Mouse (Mus musculus): ENCODE measurements around the gene Knstrn. TPM values are rescaled to one million over a fixed set of nuclear protein-coding genes. Genes with fewer than 3 reads are reported as not detected.

The Knstrn gene
- polyA plus RNA-seq, 1 experiment from 2014 or later, result 64.4 TPM

GRCm38 (mm10) chr2:118776295-118776694 is 37.5 kb upstream of the Knstrn start:
- in situ Hi-C loops (cut with MboI; ENCODE audit: low pct_unique_long_range_greater_than_20kb), result loop anchor here (25.0 kb wide), 1 partner anchor 211 kb away; no protein-coding TSS in a partner anchor
- DNase-seq (ENCODE audit: low read depth, low spot score) (no peak), ATAC-seq (no peak)
- H3K27me3 ChIP-seq, result no peaks in the 10 kb centered on the region
- no peak for TF ChIP-seq CTCF (IDR thresholded peaks at IDR 0.05)
- ChIA-PET POLR2A (interaction anchor here (0.9 kb wide), 1 partner anchor 82 kb away, joined by 3 read pairs; no protein-coding TSS in a partner anchor), CTCF (interaction anchor here (0.8 kb wide), 1 partner anchor 12 kb away, joined by 3 read pairs; no protein-coding TSS in a partner anchor)

DNA sequence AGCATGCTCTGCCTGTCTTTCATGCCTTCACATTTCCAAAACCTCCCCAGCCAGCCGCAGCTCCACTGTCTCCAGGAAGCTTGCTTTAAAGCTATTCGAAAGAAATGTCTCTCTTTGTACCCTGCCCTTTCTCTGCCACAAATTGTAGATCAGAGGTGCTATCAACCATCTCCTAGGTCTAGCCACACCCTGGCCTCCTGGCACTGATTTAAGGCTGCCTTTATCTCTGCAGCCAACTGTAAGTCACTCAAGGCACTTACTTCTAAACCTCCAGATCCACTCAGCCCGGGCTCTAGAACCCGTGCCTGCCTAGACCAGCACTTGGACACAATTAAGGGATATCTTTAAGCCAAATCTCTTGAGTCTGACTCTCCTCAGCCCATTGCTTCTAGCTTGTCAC is 35.4 kb upstream of the Knstrn start:
- no peak for DNase-seq (ENCODE audit: low read depth, low spot score)
- H3K27me3 ChIP-seq, result no peaks in the 10 kb centered on the region
- TF ChIP-seq CTCF (IDR thresholded peaks at IDR 0.05), result no peak
- ATAC-seq, result no peak
- in situ Hi-C loops (cut with MboI; ENCODE audit: low pct_unique_long_range_greater_than_20kb), result loop anchor here (25.0 kb wide), 1 partner anchor 209 kb away; no protein-coding TSS in a partner anchor
- ChIA-PET POLR2A (no interaction called here), CTCF (interaction anchor here (1.5 kb wide), 1 partner anchor 42 kb away, joined by 4 read pairs; no protein-coding TSS in a partner anchor)

DNA sequence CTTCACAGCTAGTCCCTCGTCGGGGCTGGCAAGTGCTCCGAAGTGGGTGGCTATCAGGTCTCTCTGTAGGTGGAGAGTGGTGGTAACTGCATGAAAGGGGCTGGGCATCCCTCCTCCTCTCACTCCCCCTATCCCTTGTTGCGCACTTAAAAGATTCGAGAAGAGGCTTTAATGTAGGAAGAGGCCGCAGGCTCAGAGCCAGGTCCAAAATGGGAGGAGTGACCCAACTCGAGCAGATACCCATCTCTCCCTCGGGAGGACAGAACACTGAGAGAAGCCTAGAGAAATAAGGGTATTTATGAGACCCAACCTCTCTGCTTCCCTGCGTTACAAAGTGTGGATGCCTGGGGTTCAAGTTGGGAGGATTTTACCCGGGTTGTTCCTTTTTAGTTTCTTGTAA is 34.7 kb upstream of the Knstrn start:
- no peak for TF ChIP-seq CTCF (IDR thresholded peaks at IDR 0.05)
- no peaks in the 10 kb centered on the region for H3K27me3 ChIP-seq
- DNase-seq (ENCODE audit: low read depth, low spot score), result no peak
- in situ Hi-C loops (cut with MboI; ENCODE audit: low pct_unique_long_range_greater_than_20kb), result loop anchor here (25.0 kb wide), 1 partner anchor 208 kb away; no protein-coding TSS in a partner anchor
- ChIA-PET CTCF (interaction anchor here (0.8 to 1.7 kb wide), 5 partner anchors 15 to 104 kb away, joined by 3 to 6 read pairs (median 3); no protein-coding TSS in a partner anchor), POLR2A (interaction anchor here (1.3 kb wide), 1 partner anchor 15 kb away, joined by 7 read pairs; no protein-coding TSS in a partner anchor)
- ATAC-seq, result no peak

- H3K27me3 ChIP-seq, result no peaks in the 10 kb centered on the region
- in situ Hi-C loops (cut with MboI; ENCODE audit: low pct_unique_long_range_greater_than_20kb), result loop anchor here (25.0 kb wide), 1 partner anchor 208 kb away; no protein-coding TSS in a partner anchor
- CTCF ChIA-PET, result interaction anchor here (0.7 to 1.7 kb wide), 6 partner anchors 16 to 142 kb away, joined by 3 to 6 read pairs (median 3); no protein-coding TSS in a partner anchor
- DNase-seq (ENCODE audit: low read depth, low spot score) (no peak), ATAC-seq (peak; percentile 65)
- TF ChIP-seq CTCF (IDR thresholded peaks at IDR 0.05), result no peak
- POLR2A ChIA-PET, result interaction anchor here (1.3 kb wide), 1 partner anchor 16 kb away, joined by 7 read pairs; no protein-coding TSS in a partner anchor
These were observed 34.0 kb upstream of the Knstrn start, which contains the start of gene Disp2 for GRCm38 (mm10) chr2:118779504-118780480. TSS of gene Disp2 (plus strand) at chr2:118779719.

GRCm38 (mm10) chr2:118781115-118781514 is 32.7 kb upstream of the Knstrn start:
- ChIA-PET POLR2A (no interaction called here), CTCF (no interaction called here)
- no peak for DNase-seq (ENCODE audit: low read depth, low spot score)
- no peak for TF ChIP-seq CTCF (IDR thresholded peaks at IDR 0.05)
- no peak for ATAC-seq
- in situ Hi-C loops (cut with MboI; ENCODE audit: low pct_unique_long_range_greater_than_20kb), result loop anchor here (25.0 kb wide), 1 partner anchor 206 kb away; no protein-coding TSS in a partner anchor
- H3K27me3 ChIP-seq, result peaks cover 4% of the 10 kb centered on the region

- ChIA-PET CTCF (interaction anchor here (1.6 kb wide), 1 partner anchor 18 kb away, joined by 3 read pairs; no protein-coding TSS in a partner anchor), POLR2A (no interaction called here)
- ATAC-seq, result no peak
- in situ Hi-C loops (cut with MboI; ENCODE audit: low pct_unique_long_range_greater_than_20kb), result loop anchor here (25.0 kb wide), 1 partner anchor 205 kb away; no protein-coding TSS in a partner anchor
- DNase-seq (ENCODE audit: low read depth, low spot score), result no peak
- no peak for TF ChIP-seq CTCF (IDR thresholded peaks at IDR 0.05)
- H3K27me3 ChIP-seq, result peaks cover 5% of the 10 kb centered on the region
These were observed 31.5 kb upstream of the Knstrn start for GRCm38 (mm10) chr2:118782303-118782702.

DNA sequence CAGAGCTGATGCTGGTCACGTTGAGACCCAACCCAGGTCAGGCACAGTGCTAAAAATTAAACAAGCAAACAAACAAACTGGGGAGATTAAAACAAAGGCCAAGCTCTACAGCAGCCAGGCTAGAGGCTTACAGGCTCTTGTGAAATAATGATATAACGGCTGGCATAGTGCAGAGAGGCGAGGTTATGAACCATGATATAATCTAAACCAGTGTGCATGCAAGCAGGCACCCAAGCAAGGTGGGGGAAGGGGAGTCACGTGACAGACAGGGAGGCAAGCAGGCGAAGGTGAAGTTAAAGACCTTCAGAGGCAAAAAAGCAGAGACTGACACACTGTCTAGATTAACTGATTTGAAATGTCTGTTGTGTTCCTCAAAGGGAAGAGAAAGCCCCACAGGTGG is 30.7 kb upstream of the Knstrn start:
- in situ Hi-C loops (cut with MboI; ENCODE audit: low pct_unique_long_range_greater_than_20kb), result loop anchor here (25.0 kb wide), 1 partner anchor 204 kb away; no protein-coding TSS in a partner anchor
- ChIA-PET POLR2A (no interaction called here), CTCF (interaction anchor here (1.6 kb wide), 1 partner anchor 19 kb away, joined by 3 read pairs; no protein-coding TSS in a partner anchor)
- H3K27me3 ChIP-seq, result peaks cover 8% of the 10 kb centered on the region
- DNase-seq (ENCODE audit: low read depth, low spot score), result no peak
- no peak for TF ChIP-seq CTCF (IDR thresholded peaks at IDR 0.05)
- ATAC-seq, result no peak

DNA sequence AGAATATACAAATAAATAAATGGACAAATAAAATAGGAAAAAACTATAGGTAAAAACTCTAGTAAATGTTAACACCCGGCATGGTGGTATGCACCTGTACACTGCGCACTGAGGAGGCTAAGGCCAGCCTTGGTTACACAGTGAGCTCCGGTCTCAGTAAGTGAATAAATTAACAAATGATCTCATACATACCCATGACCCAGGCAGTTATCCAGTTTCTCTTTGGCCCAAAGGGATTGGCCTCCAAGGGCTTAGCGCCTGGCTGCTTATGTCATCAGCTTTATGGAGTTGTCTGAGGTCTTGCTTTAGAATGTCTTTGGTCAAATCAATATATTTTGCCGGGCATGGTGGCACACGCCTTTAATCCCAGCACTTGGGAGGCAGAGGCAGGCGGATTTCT is 30.1 kb upstream of the Knstrn start:
- ATAC-seq (no peak), DNase-seq (ENCODE audit: low read depth, low spot score) (no peak)
- in situ Hi-C loops (cut with MboI; ENCODE audit: low pct_unique_long_range_greater_than_20kb), result loop anchor here (25.0 kb wide), 1 partner anchor 204 kb away; no protein-coding TSS in a partner anchor
- POLR2A ChIA-PET, result no interaction called here
- no peak for TF ChIP-seq CTCF (IDR thresholded peaks at IDR 0.05)
- peaks cover 11% of the 10 kb centered on the region for H3K27me3 ChIP-seq
- CTCF ChIA-PET, result interaction anchor here (1.6 kb wide), 1 partner anchor 19 kb away, joined by 3 read pairs; no protein-coding TSS in a partner anchor

DNA sequence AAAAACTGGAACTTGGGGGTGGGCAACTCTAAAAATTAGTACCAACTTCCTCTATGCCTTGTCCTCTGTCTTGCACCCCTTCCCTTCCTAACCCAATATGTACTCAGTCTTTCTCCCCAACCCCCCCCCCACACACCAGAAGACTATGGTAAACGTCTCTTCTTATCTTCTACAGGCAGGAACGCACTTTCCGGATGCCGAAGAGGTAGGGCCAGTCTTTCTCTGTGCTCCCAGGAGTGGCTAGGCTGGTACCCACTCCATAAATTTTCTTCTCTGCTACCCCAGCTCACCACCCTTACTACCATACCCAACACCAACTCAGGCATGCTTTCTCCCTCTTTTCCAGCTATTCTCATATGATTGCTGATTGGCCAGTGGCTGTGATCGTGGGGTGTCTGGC is 27.3 kb upstream of the Knstrn start:
- DNase-seq (ENCODE audit: low read depth, low spot score) (no peak), ATAC-seq (no peak)
- CTCF ChIA-PET, result no interaction called here
- in situ Hi-C loops (cut with MboI; ENCODE audit: low pct_unique_long_range_greater_than_20kb), result loop anchor here (25.0 kb wide), 1 partner anchor 201 kb away; no protein-coding TSS in a partner anchor
- no peak for TF ChIP-seq CTCF (IDR thresholded peaks at IDR 0.05)
- peaks cover 17% of the 10 kb centered on the region for H3K27me3 ChIP-seq
- POLR2A ChIA-PET, result no interaction called here

GRCm38 (mm10) chr2:118789501-118789900 is 24.3 kb upstream of the Knstrn start:
- in situ Hi-C loops (cut with MboI; ENCODE audit: low pct_unique_long_range_greater_than_20kb), result loop anchor here (25.0 kb wide), 1 partner anchor 198 kb away; no protein-coding TSS in a partner anchor
- CTCF ChIA-PET, result interaction anchor here (1.0 kb wide), 1 partner anchor 94 kb away, joined by 3 read pairs; no protein-coding TSS in a partner anchor
- TF ChIP-seq CTCF (IDR thresholded peaks at IDR 0.05), result no peak
- POLR2A ChIA-PET, result no interaction called here
- peaks cover 23% of the 10 kb centered on the region for H3K27me3 ChIP-seq
- DNase-seq (ENCODE audit: low read depth, low spot score), result no peak
- no peak for ATAC-seq

Data from Patski (cell line).